Mouse (Mus musculus) testis, postnatal 10 days (tissue): ENCODE data around the gene Ano1.

Experiments
- DNase-seq: peaks from one replicate; pipeline ENCODE4 v3.0.0; 2021; ENCODE audit warnings: low spot score

Ano1 gene

DNA sequence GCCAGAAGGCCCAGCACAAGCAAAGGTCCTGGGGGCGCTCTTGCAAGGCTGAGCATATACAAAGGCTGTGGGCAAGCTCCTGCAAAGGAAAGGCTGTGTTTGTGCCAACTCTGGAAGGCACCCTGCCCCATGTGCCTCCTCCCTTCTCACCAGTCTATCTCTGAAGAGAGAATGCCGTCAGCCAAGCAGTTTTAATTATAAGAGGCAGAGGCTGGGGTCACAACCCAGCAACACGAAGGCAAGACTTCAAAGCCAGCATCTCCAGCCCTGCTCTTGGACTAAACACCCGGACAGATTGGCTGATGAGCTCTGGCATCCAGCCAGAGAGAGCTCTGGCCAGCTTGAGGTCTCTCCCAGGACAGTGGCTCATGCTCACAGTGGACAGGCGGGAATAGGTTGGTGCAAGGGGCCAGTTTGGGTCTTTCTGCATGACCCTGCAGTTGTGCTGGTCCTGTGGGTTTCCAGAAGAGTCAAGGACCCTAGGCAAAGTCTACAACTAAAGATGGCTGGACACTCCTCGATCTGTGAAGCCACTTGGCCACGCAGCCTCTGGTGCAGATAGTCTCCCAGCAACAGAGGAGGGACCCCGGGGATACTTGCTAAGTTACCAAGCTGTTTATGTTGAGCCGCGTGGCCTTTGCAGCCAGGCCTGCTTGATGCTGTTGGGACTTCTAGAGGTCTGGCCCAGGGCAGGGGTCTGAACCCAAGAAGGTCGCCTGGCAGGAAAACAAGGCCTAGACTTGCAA is 12.9 kb upstream of the Ano1 start:
- no peak for DNase-seq

GRCm38 (mm10) chr7:144764013-144764412 is 12.2 kb upstream of the Ano1 start:
- DNase-seq = no peak

GRCm38 (mm10) chr7:144762496-144763235 is 10.9 kb upstream of the Ano1 start:
- no peak for DNase-seq

GRCm38 (mm10) chr7:144760228-144760627 is 8.5 kb upstream of the Ano1 start:
- DNase-seq = no peak

DNA sequence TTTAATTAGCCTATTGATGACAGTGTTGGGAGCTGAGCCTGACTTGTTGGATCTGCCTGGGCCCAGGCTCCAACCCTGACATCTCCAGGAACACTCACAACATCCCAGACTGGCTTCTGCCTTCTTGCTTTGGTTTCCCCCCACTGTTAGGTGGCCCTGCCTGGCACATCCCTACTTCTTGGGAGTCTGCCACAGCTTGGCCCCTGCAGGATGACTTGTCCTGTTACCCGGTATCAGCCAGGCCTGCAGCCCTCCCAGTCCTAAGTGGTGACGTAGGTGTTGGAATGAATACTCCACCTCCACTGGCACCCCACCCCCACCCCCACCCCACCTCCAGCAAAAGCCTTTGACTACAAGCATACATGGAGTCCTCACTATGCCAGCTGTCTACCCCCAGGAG is 7.7 kb upstream of the Ano1 start:
- no peak for DNase-seq

DNA sequence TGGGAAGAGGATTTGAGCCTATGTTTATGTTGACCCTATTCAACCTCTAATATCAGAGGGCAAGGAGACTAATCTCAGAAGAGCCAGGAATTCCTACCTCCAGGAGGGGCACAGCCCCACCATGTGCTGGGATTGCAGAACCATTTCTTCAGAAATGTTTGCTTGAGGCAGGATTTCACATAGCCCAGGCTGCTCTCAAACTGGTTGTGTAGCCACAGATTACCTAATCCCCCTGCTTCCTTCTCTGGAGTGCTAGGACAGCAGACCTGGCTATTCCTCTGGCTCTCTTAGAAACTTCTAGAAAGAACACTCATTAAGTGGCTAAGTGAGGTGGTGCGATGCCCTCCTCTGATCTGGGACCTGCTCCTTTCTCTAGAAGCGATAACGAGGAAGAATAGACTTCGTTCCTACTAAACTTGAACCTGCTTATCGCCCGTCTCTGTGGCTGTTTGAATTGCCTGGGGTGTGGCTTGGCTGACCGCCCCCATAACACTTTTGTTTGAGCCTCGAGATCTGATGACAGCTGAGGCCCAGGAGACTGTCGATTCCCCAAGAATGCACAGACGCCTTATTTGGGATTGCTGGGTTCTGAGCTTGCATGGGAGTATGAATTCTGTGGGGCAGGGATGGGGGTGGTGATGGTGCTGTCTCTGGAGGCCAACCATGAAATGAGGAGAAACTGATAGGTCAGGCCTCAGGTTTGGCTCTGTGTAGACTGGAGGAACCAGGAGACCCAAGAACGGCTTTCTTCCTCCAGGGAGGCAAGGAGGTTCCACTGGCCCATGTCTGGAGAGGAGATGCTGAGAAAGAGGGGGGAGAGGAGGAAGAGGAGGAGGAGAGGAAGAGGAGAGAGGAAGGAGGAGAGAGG is 4.0 kb upstream of the Ano1 start:
- no peak for DNase-seq

GRCm38 (mm10) chr7:144754722-144755121 is 2.9 kb upstream of the Ano1 start:
- DNase-seq = no peak

- no peak for DNase-seq
These were observed 1.9 kb upstream of the Ano1 start for GRCm38 (mm10) chr7:144753657-144754031.

- no peak for DNase-seq
These were observed 1.3 kb upstream of the Ano1 start for GRCm38 (mm10) chr7:144752919-144753656.

DNA sequence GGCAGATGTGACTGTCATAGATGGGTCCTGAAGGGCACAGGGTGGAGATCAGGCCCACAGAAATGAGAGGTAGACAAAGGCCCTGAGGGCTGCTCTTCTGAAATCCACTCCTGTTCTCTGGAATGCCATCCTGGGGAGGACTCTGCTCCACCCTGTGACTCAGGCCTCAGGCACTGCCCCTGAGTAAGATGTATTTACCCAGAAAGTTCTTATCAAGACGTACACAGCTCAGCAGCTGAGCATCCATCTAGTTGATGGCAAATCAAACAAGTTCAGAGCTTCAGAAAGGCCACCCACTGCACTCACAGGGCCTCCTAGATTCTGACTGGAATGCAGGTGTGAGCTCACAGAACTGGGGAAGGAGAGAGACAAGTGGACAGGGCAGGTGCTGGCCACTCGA is 4.0 kb downstream of the Ano1 start:
- DNase-seq = no peak

- DNase-seq = no peak
These were observed 5.3 kb downstream of the Ano1 start for GRCm38 (mm10) chr7:144746466-144746865.

DNA sequence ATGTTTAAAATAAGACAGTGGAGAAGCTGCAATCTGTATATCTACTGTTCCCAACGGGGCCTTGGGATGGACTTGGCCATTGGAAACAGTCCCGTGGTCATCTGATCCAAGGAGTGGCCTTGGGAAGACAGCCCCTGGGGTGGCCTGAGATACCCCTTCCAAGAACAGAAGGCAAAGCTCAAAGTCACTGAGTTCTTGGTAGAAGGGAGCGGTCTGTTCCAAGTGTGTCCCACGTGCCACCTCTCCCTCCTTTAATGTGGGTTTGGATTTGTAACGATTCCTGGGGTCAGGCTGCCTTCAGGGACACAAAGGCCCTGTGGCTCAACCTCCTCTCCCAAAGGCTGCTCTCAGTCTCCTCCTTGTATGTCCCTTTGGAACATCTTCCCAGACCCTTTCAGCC is 7.9 kb downstream of the Ano1 start:
- DNase-seq = no peak

- no peak for DNase-seq
These were observed 11.1 kb downstream of the Ano1 start for GRCm38 (mm10) chr7:144740643-144741042.

GRCm38 (mm10) chr7:144739810-144740209 is 12.0 kb downstream of the Ano1 start:
- no peak for DNase-seq

DNA sequence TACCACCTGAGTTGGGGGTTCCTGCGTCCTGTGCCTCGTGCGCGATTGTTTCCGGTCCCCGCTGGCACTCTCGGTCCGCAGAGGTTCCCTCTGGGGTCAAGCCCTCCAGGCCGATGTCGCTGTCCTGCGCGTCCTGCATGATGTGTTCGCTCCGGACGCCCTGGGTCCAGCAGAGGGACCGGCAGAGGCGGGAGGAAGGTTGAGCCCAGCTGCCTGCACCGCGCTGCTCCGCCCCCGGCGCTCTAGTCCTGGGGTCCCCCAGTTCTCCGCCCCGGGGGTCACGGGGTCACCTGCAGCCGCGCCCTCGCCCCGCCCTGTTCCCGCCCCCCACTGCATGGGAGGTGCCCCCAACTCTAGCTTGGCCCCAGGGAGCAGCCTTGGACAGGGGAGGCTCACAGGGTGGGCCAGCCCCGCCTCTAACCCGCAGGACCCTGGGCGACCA is 13.4 kb downstream of the Ano1 start:
- DNase-seq = peak; percentile 63

GRCm38 (mm10) chr7:144731897-144732291 is 19.9 kb downstream of the Ano1 start:
- no peak for DNase-seq

GRCm38 (mm10) chr7:144731182-144731896 is 20.4 kb downstream of the Ano1 start:
- no peak for DNase-seq

DNA sequence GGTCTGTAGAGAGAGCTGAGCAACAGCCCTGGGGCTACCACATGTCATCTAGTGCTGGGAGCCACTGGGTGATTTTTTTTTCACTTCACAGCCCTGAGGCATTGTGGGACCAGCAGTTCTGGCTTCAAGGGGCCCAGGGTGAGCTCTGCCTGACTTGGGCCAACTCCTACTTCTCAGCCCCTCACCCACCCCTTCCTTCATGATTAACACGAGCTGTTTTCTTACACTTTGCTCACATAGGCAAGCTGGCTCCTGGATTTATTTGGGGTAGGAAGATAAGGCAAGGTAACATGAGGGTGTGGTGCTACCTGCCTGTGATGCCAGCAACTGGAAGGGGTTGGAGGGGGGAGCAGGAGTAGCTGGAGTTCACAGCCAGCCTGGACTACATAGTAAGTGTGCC is 27.5 kb downstream of the Ano1 start:
- DNase-seq = no peak

DNA sequence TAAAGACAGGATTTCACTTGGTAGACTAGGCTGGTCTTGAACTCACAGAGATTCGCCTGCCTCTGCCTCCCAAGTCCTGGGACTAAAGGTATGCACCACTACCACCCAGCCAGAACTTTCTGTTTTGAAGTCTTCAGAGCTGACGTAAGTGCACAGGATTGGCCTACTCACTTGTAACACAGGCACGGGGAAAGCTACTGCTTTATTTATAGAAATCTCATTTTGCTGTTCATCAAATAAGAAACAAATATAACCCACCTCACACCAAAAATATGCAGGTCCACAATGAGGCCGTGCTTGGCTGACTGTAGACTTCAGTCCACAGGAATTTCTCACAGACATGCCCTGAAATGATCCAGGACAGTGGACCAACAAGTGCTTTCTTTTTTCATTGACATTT is 31.8 kb downstream of the Ano1 start:
- no peak for DNase-seq

- DNase-seq = no peak
These were observed 34.0 kb downstream of the Ano1 start for GRCm38 (mm10) chr7:144717736-144718135.

- DNase-seq = no peak
These were observed 53.9 kb downstream of the Ano1 start for GRCm38 (mm10) chr7:144697870-144698269.
